24 mouse cellular contexts compared by ENCODE assay signal in genomic region chr1:171513234-171513633, GRCm38 (mm10). TPM values are rescaled to one million over a fixed set of nuclear protein-coding genes. Genes with fewer than 3 reads are reported as not detected.
DNase-seq lines count a peak whose midpoint lies in the region; ATAC-seq and TF ChIP-seq lines count a peak whose summit lies in the region.
"Had no signal": no experiment of that assay in that cellular context is flagged by ENCODE, and none has a peak within 500 bp of the region (broad histone marks: within the 10 kb centered on the region; RNA-seq: fewer than 3 reads in every experiment).

No protein-coding gene starts in this region.

- WGBS in liver, embryonic 14.5 days (ENCODE audit: insufficient replicate concordance): 69% methylated on average over 2 of the region's 2 CpGs
- WGBS in liver, embryonic 12.5 days (ENCODE audit: insufficient replicate concordance): 69% methylated on average over 2 of the region's 2 CpGs
- 83% methylated on average over 2 of the region's 2 CpGs for WGBS in hindbrain, embryonic 12.5 days

- H3K79me2 ChIP-seq in MEL (ENCODE audit: control insufficient read depth, insufficient read depth, low read length, poor library complexity): no peaks in the 10 kb centered on the region

- peak; percentile 33 for DNase-seq in CD4-positive, CD25-positive, alpha-beta regulatory T cell, adult 2 months (ENCODE audit: low read depth, low spot score)
- DNase-seq in liver, embryonic 14.5 days (ENCODE audit: low read depth in 3 of 3, low spot score in 3 of 3): no peak
- DNase-seq in MEL (ENCODE audit: low read depth, low spot score): no peak
- DNase-seq in adrenal gland, postnatal 25 days: no peak
- DNase-seq: cerebellum, adult 11 months; cerebellum, postnatal 14 days; heart, postnatal 4 days; kidney, postnatal 10 days; thymus, postnatal 36 days had no signal

- H3K9me3 ChIP-seq in liver, embryonic 14.5 days (ENCODE audit: control insufficient read depth, low read length): no peaks in the 10 kb centered on the region
- H3K9me3 ChIP-seq in liver, embryonic 12.5 days (replicated peaks): no peaks in the 10 kb centered on the region
- H3K9me3 ChIP-seq in MEL (replicated peaks; ENCODE audit: insufficient read depth, low read length): no peaks in the 10 kb centered on the region
- H3K9me3 ChIP-seq in hindbrain, embryonic 12.5 days (replicated peaks): no peaks in the 10 kb centered on the region
- H3K9me3 ChIP-seq: forebrain, embryonic 12.5 days; lung, embryonic 15.5 days; neural tube, embryonic 13.5 days had no signal

- H3K36me3 ChIP-seq in liver, embryonic 14.5 days (replicated peaks; ENCODE audit: control insufficient read depth, insufficient read depth, low read depth): no peaks in the 10 kb centered on the region
- no peaks in the 10 kb centered on the region for H3K36me3 ChIP-seq in liver, embryonic 12.5 days
- no peaks in the 10 kb centered on the region for H3K36me3 ChIP-seq in MEL (ENCODE audit: control insufficient read depth in 1 of 2, insufficient read depth in 2 of 2, low read length in 2 of 2)
- no peaks in the 10 kb centered on the region for H3K36me3 ChIP-seq in hindbrain, embryonic 12.5 days
- H3K36me3 ChIP-seq: forebrain, embryonic 12.5 days; lung, embryonic 15.5 days; neural tube, embryonic 13.5 days had no signal

- ATAC-seq in CD4-positive, CD25-positive, alpha-beta regulatory T cell, adult 4 months: no peak
- ATAC-seq in liver, embryonic 14.5 days (ENCODE audit: insufficient read depth): no peak
- no peak for ATAC-seq in liver, embryonic 12.5 days
- 0 out of 2 replicates have a peak, but pooled peaks have one; percentile 69 for ATAC-seq in megakaryocyte-erythroid progenitor cell, adult 5-6 weeks (replicated peaks; ENCODE audit: low FRiP score, low TSS enrichment, poor library complexity, severe bottlenecking)
- ATAC-seq in hindbrain, embryonic 12.5 days (ENCODE audit: low FRiP score): no peak
- ATAC-seq: hindbrain, postnatal 0 days had no signal

- peak; percentile 38 for TF ChIP-seq CTCF in liver, embryonic 14.5 days (IDR thresholded peaks at IDR 0.05; ENCODE audit: low read depth)
- peak; percentile 15 to 35 (median 34); a peak in 4 of 6 replicates for TF ChIP-seq CTCF in MEL (IDR thresholded peaks at IDR 0.05 in 2 of 3, conservative IDR thresholded peaks at IDR 0.05 in 1 of 3; ENCODE audit: control insufficient read depth in 1 of 3, insufficient read depth in 1 of 3, low read depth in 2 of 3, low read length in 3 of 3, poor library complexity in 1 of 3, severe bottlenecking in 1 of 3)

- no peak overlapping the region for H3K9ac ChIP-seq in liver, embryonic 14.5 days (replicated peaks)
- no peak overlapping the region for H3K9ac ChIP-seq in liver, embryonic 12.5 days
- no peak overlapping the region for H3K9ac ChIP-seq in MEL (ENCODE audit: control insufficient read depth, low read depth, low read length, poor library complexity, severe bottlenecking)
- no peak overlapping the region for H3K9ac ChIP-seq in hindbrain, embryonic 12.5 days
- H3K9ac ChIP-seq: forebrain, embryonic 12.5 days; lung, embryonic 15.5 days; neural tube, embryonic 13.5 days had no signal

- no peak overlapping the region for H3K4me3 ChIP-seq in liver, embryonic 14.5 days (ENCODE audit: insufficient read depth in 1 of 2, low read depth in 2 of 2, low read length in 2 of 2)
- H3K4me3 ChIP-seq in liver, embryonic 12.5 days: no peak overlapping the region
- H3K4me3 ChIP-seq in MEL (ENCODE audit: control insufficient read depth in 1 of 2, insufficient read depth in 1 of 2, low read depth in 2 of 2, low read length in 2 of 2): no peak overlapping the region
- H3K4me3 ChIP-seq in hindbrain, embryonic 12.5 days: no peak overlapping the region
- H3K4me3 ChIP-seq: forebrain, embryonic 12.5 days; lung, embryonic 15.5 days; neural tube, embryonic 13.5 days had no signal

- H3K4me2 ChIP-seq in liver, embryonic 14.5 days (ENCODE audit: low read depth): no peak overlapping the region
- no peak overlapping the region for H3K4me2 ChIP-seq in liver, embryonic 12.5 days
- H3K4me2 ChIP-seq in hindbrain, embryonic 12.5 days (replicated peaks): no peak overlapping the region
- H3K4me2 ChIP-seq: forebrain, embryonic 12.5 days; lung, embryonic 15.5 days; neural tube, embryonic 13.5 days had no signal

- no peak overlapping the region for H3K27ac ChIP-seq in liver, embryonic 14.5 days
- H3K27ac ChIP-seq in liver, embryonic 12.5 days: no peak overlapping the region
- no peak overlapping the region for H3K27ac ChIP-seq in MEL (ENCODE audit: control insufficient read depth, low read depth, low read length)
- H3K27ac ChIP-seq in hindbrain, embryonic 12.5 days: no peak overlapping the region
- H3K27ac ChIP-seq: forebrain, embryonic 12.5 days; hindbrain, postnatal 0 days; lung, embryonic 15.5 days; neural tube, embryonic 13.5 days had no signal

- no peaks in the 10 kb centered on the region for H3K4me1 ChIP-seq in liver, embryonic 14.5 days (replicated peaks; ENCODE audit: control insufficient read depth in 2 of 2, insufficient read depth in 2 of 2, low read length in 1 of 2)
- H3K4me1 ChIP-seq in liver, embryonic 12.5 days: no peaks in the 10 kb centered on the region
- H3K4me1 ChIP-seq in MEL (ENCODE audit: control insufficient read depth in 1 of 2, insufficient read depth in 2 of 2, low read length in 2 of 2): no peaks in the 10 kb centered on the region
- H3K4me1 ChIP-seq in hindbrain, embryonic 12.5 days: no peaks in the 10 kb centered on the region
- H3K4me1 ChIP-seq: forebrain, embryonic 12.5 days; lung, embryonic 15.5 days; neural tube, embryonic 13.5 days had no signal

- no peak for TF ChIP-seq POLR2A in MEL (IDR thresholded peaks at IDR 0.05; ENCODE audit: control insufficient read depth in 1 of 2, insufficient read depth in 1 of 2, low read depth in 1 of 2, low read length in 2 of 2, poor library complexity in 1 of 2)

- H3K27me3 ChIP-seq in liver, embryonic 14.5 days (ENCODE audit: control insufficient read depth, insufficient read depth, low read length): no peaks in the 10 kb centered on the region
- H3K27me3 ChIP-seq in liver, embryonic 12.5 days (replicated peaks): no peaks in the 10 kb centered on the region
- peaks cover 1 to 2% of the 10 kb centered on the region in 2 experiments; a peak in 2 of 4 replicates for H3K27me3 ChIP-seq in MEL (ENCODE audit: control insufficient read depth in 1 of 2, insufficient read depth in 2 of 2, low read length in 2 of 2)
- H3K27me3 ChIP-seq in hindbrain, embryonic 12.5 days: no peaks in the 10 kb centered on the region
- H3K27me3 ChIP-seq: lung, embryonic 15.5 days; neural tube, embryonic 13.5 days had no signal

- TF ChIP-seq RAD21 in MEL (IDR thresholded peaks at IDR 0.05; ENCODE audit: low read depth, low read length): no peak; the same call in 1 of the 2 replicates

- TF ChIP-seq EP300 in liver, embryonic 14.5 days (IDR thresholded peaks at IDR 0.05; ENCODE audit: low read depth): no peak
- no peak for TF ChIP-seq EP300 in MEL (IDR thresholded peaks at IDR 0.05; ENCODE audit: low read depth in 1 of 2, low read length in 2 of 2)

TF ChIP-seq in MEL, 35 proteins besides CTCF, POLR2A, EP300 and RAD21 (continues in another document):
- no peak for TF ChIP-seq USF1 (IDR thresholded peaks at IDR 0.05; ENCODE audit: low read depth, low read length)
- no peak for TF ChIP-seq JUND (IDR thresholded peaks at IDR 0.05; ENCODE audit: low read depth, low read length)

RNA-seq across cellular contexts. Expression of gene Alyref2, which starts 10.0 kb away (rescaled TPM):
- 10 to 100 TPM; 10.5 to 11.7 TPM for polyA plus RNA-seq in CD4-positive, CD25-positive, alpha-beta regulatory T cell, adult 4 months (2017; shearing (Covaris generic))
- 1.7 and 2.5 TPM in 2 replicates for polyA plus RNA-seq in liver, embryonic 14.5 days (2012; rRNA removed)
- 2.4 and 2.9 TPM in 2 replicates for polyA plus RNA-seq in liver, embryonic 14.5 days (2014; fragmentation: Nextera tagmentation; extraction: Ambion mirVana)
- 4.2 and 4.8 TPM in 2 replicates for polyA plus RNA-seq in liver, embryonic 12.5 days (2016; fragmentation: Nextera tagmentation; extraction: Ambion mirVana)
- 4.6 and 5.5 TPM in 2 replicates for total RNA-seq in MEL (2012; rRNA removed)
- 1 to 10 TPM in 1 of 2 experiments, not detected in 1; 8.8 TPM for polyA plus RNA-seq in MEL (2012; ENCODE audit: insufficient read depth in 1 of 2, insufficient read length in 2 of 2, low read depth in 1 of 2, low replicate concordance in 2 of 2, missing spikeins in 1 of 2)
- total RNA-seq in megakaryocyte-erythroid progenitor cell, adult 5-6 weeks (2014; fragmentation: Nextera tagmentation): 5.5 and 10.9 TPM in 2 replicates
- total RNA-seq in megakaryocyte-erythroid progenitor cell, adult 5-6 weeks (2017): 3.5 and 5.3 TPM in 2 replicates
- 21.0 and 26.1 TPM in 2 replicates for polyA plus RNA-seq in hindbrain, embryonic 12.5 days (2016; fragmentation: Nextera tagmentation; extraction: Ambion mirVana)
- total RNA-seq in adrenal gland, postnatal 25 days (2021): 9.2 and 11.9 TPM in 2 replicates

RNA-seq across cellular contexts. Expression of gene Itln1, which starts 21.9 kb away (rescaled TPM):
- polyA plus RNA-seq in CD4-positive, CD25-positive, alpha-beta regulatory T cell, adult 4 months (2017; shearing (Covaris generic)): not detected
- not detected in 2 replicates for polyA plus RNA-seq in liver, embryonic 14.5 days (2012; rRNA removed)
- not detected in 2 replicates for polyA plus RNA-seq in liver, embryonic 14.5 days (2014; fragmentation: Nextera tagmentation; extraction: Ambion mirVana)
- not detected in 2 replicates for polyA plus RNA-seq in liver, embryonic 12.5 days (2016; fragmentation: Nextera tagmentation; extraction: Ambion mirVana)
- not detected in 2 replicates for total RNA-seq in MEL (2012; rRNA removed)
- not detected for polyA plus RNA-seq in MEL (2012; ENCODE audit: insufficient read depth in 1 of 2, insufficient read length in 2 of 2, low read depth in 1 of 2, low replicate concordance in 2 of 2, missing spikeins in 1 of 2)
- not detected in 2 replicates for total RNA-seq in megakaryocyte-erythroid progenitor cell, adult 5-6 weeks (2014; fragmentation: Nextera tagmentation)
- total RNA-seq in megakaryocyte-erythroid progenitor cell, adult 5-6 weeks (2017): not detected in 2 replicates
- polyA plus RNA-seq in hindbrain, embryonic 12.5 days (2016; fragmentation: Nextera tagmentation; extraction: Ambion mirVana): not detected in 2 replicates
- total RNA-seq in adrenal gland, postnatal 25 days (2021): not detected in 2 replicates
- total RNA-seq: adrenal gland, adult 18-20 months; gastrocnemius, postnatal 4 days; heart, postnatal 4 days; hindbrain, postnatal 0 days; layer of hippocampus, postnatal 10 days; left cerebral cortex, postnatal 10 days; megakaryocyte, adult 5-6 weeks had no signal
- polyA plus RNA-seq: brain, embryonic 14.5 days; forebrain, embryonic 12.5 days; heart, embryonic 14.5 days; hindbrain, postnatal 0 days; lung, embryonic 15.5 days; neural tube, embryonic 13.5 days had no signal

RNA-seq across cellular contexts. Expression of gene Cd244a, which starts 45.8 kb away (rescaled TPM):
- polyA plus RNA-seq in CD4-positive, CD25-positive, alpha-beta regulatory T cell, adult 4 months (2017; shearing (Covaris generic)): 1 to 10 TPM in 1 of 2 experiments, under 1 TPM in 1; 0.55 to 1.3 TPM
- 0.09 and 0.12 TPM in 2 replicates for polyA plus RNA-seq in liver, embryonic 14.5 days (2012; rRNA removed)
- 0.22 and 0.24 TPM in 2 replicates for polyA plus RNA-seq in liver, embryonic 14.5 days (2014; fragmentation: Nextera tagmentation; extraction: Ambion mirVana)
- 0.48 and 0.50 TPM in 2 replicates for polyA plus RNA-seq in liver, embryonic 12.5 days (2016; fragmentation: Nextera tagmentation; extraction: Ambion mirVana)
- not detected in 2 replicates for total RNA-seq in MEL (2012; rRNA removed)
- polyA plus RNA-seq in MEL (2012; ENCODE audit: insufficient read depth in 1 of 2, insufficient read length in 2 of 2, low read depth in 1 of 2, low replicate concordance in 2 of 2, missing spikeins in 1 of 2): not detected
- total RNA-seq in megakaryocyte-erythroid progenitor cell, adult 5-6 weeks (2014; fragmentation: Nextera tagmentation): 1.8 and 3.9 TPM in 2 replicates
- total RNA-seq in megakaryocyte-erythroid progenitor cell, adult 5-6 weeks (2017): 1.7 and 2.4 TPM in 2 replicates
- polyA plus RNA-seq in hindbrain, embryonic 12.5 days (2016; fragmentation: Nextera tagmentation; extraction: Ambion mirVana): 0.08 TPM in 1 of 2 replicates, not detected in the other
- 0.70 TPM in 1 of 2 replicates, not detected in the other for total RNA-seq in adrenal gland, postnatal 25 days (2021)
- total RNA-seq: layer of hippocampus, postnatal 10 days; left cerebral cortex, postnatal 10 days had no signal
- polyA plus RNA-seq: brain, embryonic 14.5 days; forebrain, embryonic 12.5 days; heart, embryonic 14.5 days; hindbrain, postnatal 0 days; neural tube, embryonic 13.5 days had no signal
